Mouse (Mus musculus) kidney, postnatal 0 days (tissue): ENCODE measurements around the gene Itpkc. TPM values are rescaled to one million over a fixed set of nuclear protein-coding genes. Genes with fewer than 3 reads are reported as not detected.

Source experiments
- ATAC-seq: fragments of 200-750 bp; cut with Nextera tagmentation; replicated peaks from 2 replicates; pipeline ENCODE4 v1.8.0; 2017; ENCODE audit warnings: low read depth, moderate number of reproducible peaks, moderate TSS enrichment, moderate library complexity; ENCODE audit not compliant: low FRiP score
- DNase-seq: peaks from one replicate; pipeline ENCODE4 v3.0.0-alpha.2; 2016; ENCODE audit warnings: low spot score
- H3K27ac ChIP-seq: fragments of 300-500 bp; sonication (generic); 2 replicates; pipeline ENCODE4 v1.5.1; 2014; ENCODE audit warnings: mild to moderate bottlenecking
- H3K27me3 ChIP-seq: fragments of 300-500 bp; sonication (generic); 2 replicates; pipeline ENCODE4 v1.6.1; 2014; ENCODE audit warnings: low read length, mixed read lengths; ENCODE audit not compliant: insufficient read depth
- H3K36me3 ChIP-seq: fragments of 300-500 bp; sonication (generic); 2 replicates; pipeline ENCODE4 v1.6.1; 2014; ENCODE audit warnings: low read length, mixed read lengths; ENCODE audit not compliant: insufficient read depth
- H3K4me1 ChIP-seq: fragments of 300-500 bp; sonication (generic); replicated peaks from 2 replicates; pipeline ENCODE4 v1.6.1; 2014; ENCODE audit warnings: antibody characterized with exemption, low read length, mixed read lengths; ENCODE audit not compliant: insufficient read depth
- H3K4me2 ChIP-seq: fragments of 300-500 bp; sonication (generic); 2 replicates; pipeline ENCODE4 v1.6.1; 2014; ENCODE audit warnings: mild to moderate bottlenecking, low read length, moderate library complexity, mixed read lengths
- H3K4me3 ChIP-seq: fragments of 300-500 bp; sonication (generic); replicated peaks from 2 replicates; pipeline ENCODE4 v1.5.1; 2014; ENCODE audit warnings: low read depth, low read length
- H3K9ac ChIP-seq: fragments of 300-500 bp; sonication (generic); 2 replicates; pipeline ENCODE4 v1.6.1; 2014; ENCODE audit warnings: low read depth, low read length
- H3K9me3 ChIP-seq: fragments of 300-500 bp; sonication (generic); replicated peaks from 2 replicates; pipeline ENCODE4 v1.6.1; 2016; ENCODE audit warnings: low read length, inconsistent platforms, mixed read lengths
- CTCF ChIP-seq: IDR thresholded peaks from 2 replicates; pipeline ENCODE4 v1.5.1; 2016; ENCODE audit warnings: antibody characterized with exemption, low read depth, mild to moderate bottlenecking, moderate library complexity
- WGBS: fragments of 180-500 bp; shearing (Covaris S2); extraction: QIAGEN DNeasy Blood & Tissue Kit; methylation state at CpG from one replicate; pipeline ENCODE4 v1.1.7; 2014; 5-methylcytosine and 5-hydroxymethylcytosine counted together
- polyA plus RNA-seq: library from polyadenylated mRNA; unstranded; fragments of >200 nt; fragmentation: Nextera tagmentation; extraction: Ambion mirVana; gene quantifications from 2 replicates; pipeline ENCODE4 v1.2.1, GENCODE M21; 2015

Gene Itpkc
- polyA plus RNA-seq, 1 experiment from 2014 or later, result 3.6 TPM

DNA sequence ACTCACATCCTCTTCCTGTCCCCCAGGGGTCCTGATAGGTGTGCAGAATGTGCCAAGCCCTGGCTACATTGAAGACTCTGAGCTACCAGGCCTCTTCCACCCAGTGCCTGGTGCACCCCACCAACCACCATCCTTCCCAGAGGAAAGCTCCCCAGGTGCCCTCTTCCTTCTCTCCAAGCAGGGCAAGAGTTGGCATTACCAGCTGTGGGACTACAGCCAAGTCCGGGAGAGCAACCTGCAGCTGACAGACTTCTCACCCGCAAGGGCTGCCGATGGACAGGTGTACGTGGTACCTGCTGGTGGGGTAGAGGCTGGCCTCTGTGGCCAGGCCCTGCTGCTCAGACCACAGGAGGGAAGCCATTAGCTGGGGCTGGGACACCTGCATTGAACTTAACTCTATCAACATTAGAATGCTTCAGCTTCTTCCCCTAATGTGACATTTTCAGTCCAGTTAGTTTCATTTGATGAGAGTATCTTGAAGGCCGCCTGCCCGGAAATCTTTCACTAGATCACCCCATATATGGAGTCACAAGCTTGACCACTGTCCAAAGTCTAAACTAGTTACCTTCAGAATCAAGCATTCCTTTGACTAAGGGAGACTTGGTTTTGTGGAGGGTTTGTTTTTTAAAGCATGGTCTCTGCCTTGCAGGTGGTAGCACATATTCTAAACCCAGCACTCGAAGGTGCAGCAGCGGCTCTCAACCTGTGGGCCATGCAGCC lies 24.6 kb downstream of the Itpkc start:
- 0 out of 2 replicates have a peak, but pooled peaks cover 22% of the 10 kb centered on the region for H3K36me3 ChIP-seq
- WGBS, result 93% methylated on average over 8 of the region's 8 CpGs

DNA sequence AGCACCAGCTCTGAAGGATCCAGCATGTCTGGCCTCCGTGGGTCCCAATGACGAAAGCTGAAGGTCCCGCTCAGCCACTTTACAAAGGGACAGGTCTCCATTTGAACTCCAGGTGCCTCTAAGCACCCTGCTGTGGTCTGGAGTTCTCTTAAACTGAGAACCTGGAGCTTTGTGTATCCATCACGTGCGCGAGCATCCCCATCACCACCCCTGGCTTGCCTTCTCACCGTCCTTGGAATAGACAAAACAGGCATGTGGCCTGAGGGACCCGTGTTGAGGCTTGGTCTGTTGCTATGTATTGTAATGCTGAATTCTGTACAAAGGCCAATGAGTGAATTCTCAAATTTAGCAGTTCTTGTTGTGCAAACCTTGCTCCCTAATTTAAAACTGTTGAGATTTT lies 29.7 kb downstream of the Itpkc start:
- DNase-seq, result no peak
- Histone ChIP-seq H3K4me2 (no peak overlapping the region), H3K9ac (no peak overlapping the region), H3K9me3 (no peaks in the 10 kb centered on the region), H3K27me3 (no peaks in the 10 kb centered on the region), H3K27ac (no peak overlapping the region), H3K36me3 (0 out of 2 replicates have a peak, but pooled peaks cover 10% of the 10 kb centered on the region), H3K4me3 (no peak overlapping the region), H3K4me1 (peaks cover 7% of the 10 kb centered on the region)
- ATAC-seq, result no peak
- 94% methylated on average over 8 of the region's 8 CpGs for WGBS
- no peak for TF ChIP-seq CTCF

More for the DNA sequence above, 24.6 kb downstream of the Itpkc start:
- Histone ChIP-seq H3K9ac (no peak overlapping the region), H3K27ac (no peak overlapping the region), H3K4me1 (no peaks in the 10 kb centered on the region), H3K27me3 (no peaks in the 10 kb centered on the region), H3K4me3 (no peak overlapping the region), H3K4me2 (no peak overlapping the region), H3K9me3 (no peaks in the 10 kb centered on the region)
- no peak for ATAC-seq
- no peak for TF ChIP-seq CTCF
- no peak for DNase-seq

DNA sequence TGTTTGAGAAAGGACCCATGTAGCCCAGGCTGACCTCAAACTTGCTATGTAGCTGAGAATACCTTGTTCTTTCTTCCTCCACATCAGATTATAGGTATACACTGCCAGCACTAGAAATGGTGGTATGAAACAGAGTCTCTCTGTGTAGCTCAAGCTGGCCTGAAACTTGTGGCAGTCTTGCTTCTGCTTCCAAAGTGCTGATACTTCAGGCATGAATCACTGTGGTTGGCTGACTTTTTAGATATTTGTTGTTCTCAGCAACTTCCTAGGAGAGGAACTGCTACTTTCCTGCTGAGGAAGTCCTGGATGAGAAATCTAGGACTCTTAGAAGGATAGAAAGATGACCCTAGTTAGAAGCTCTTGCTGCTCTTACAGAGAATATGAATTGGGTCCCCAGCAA lies 30.1 kb downstream of the Itpkc start:
- no peak for TF ChIP-seq CTCF
- Histone ChIP-seq H3K4me1 (peaks cover 7% of the 10 kb centered on the region), H3K9me3 (no peaks in the 10 kb centered on the region), H3K9ac (no peak overlapping the region), H3K27ac (no peak overlapping the region), H3K4me2 (no peak overlapping the region), H3K27me3 (no peaks in the 10 kb centered on the region), H3K4me3 (no peak overlapping the region), H3K36me3 (0 out of 2 replicates have a peak, but pooled peaks cover 13% of the 10 kb centered on the region)
- no peak for ATAC-seq
- no peak for DNase-seq

DNA sequence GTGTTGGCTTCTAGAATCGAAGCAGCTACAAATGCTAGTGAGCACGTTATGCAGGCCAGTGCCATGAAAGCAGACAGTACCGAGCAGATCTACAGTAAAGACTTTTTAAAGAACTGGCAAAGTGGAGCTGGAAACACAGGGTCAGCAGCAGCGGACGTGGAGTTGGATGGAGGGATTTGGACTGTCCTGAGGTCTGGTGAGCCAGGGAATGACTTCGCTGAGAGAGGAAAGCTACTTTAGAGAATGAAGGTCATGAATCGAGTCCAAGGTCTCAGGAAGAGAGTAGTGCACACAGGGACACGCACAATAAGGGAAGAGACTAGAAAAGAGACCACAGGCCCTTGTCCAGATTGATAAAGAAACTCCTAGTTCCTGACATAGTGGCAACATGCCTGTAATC lies 30.8 kb downstream of the Itpkc start:
- ATAC-seq (no peak), DNase-seq (no peak)
- H3K27ac ChIP-seq, result no peak overlapping the region
- H3K9ac ChIP-seq, result no peak overlapping the region
- H3K36me3 ChIP-seq, result peaks cover 14% of the 10 kb centered on the region; the same call in 1 of the 2 replicates
- no peaks in the 10 kb centered on the region for H3K27me3 ChIP-seq
- peaks cover 7% of the 10 kb centered on the region for H3K4me1 ChIP-seq
- H3K9me3 ChIP-seq, result no peaks in the 10 kb centered on the region
- no peak overlapping the region for H3K4me3 ChIP-seq
- WGBS, result 94% methylated on average over 8 of the region's 8 CpGs
- H3K4me2 ChIP-seq, result no peak overlapping the region
- no peak for TF ChIP-seq CTCF

DNA sequence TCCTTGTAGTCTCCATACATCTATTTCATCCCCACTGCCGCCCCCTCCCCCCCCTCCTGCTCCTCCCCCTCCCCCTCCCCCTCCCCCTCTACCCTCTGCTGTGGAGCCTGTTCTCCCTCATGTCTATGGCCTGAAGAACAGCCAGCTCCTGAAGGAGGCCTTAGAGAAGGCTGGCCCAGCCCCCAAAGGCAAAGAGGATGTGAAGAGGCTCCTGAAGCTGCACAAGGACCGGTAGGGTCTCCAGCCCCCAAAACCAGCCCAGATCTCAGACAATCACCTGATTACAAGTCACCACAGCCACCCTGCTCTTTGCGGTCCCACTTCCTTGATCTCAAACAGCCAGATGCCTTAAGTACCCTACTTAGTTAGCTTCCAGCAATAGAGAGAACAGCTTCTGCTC lies 31.3 kb downstream of the Itpkc start:
- H3K36me3 ChIP-seq, result peaks cover 16% of the 10 kb centered on the region

DNA sequence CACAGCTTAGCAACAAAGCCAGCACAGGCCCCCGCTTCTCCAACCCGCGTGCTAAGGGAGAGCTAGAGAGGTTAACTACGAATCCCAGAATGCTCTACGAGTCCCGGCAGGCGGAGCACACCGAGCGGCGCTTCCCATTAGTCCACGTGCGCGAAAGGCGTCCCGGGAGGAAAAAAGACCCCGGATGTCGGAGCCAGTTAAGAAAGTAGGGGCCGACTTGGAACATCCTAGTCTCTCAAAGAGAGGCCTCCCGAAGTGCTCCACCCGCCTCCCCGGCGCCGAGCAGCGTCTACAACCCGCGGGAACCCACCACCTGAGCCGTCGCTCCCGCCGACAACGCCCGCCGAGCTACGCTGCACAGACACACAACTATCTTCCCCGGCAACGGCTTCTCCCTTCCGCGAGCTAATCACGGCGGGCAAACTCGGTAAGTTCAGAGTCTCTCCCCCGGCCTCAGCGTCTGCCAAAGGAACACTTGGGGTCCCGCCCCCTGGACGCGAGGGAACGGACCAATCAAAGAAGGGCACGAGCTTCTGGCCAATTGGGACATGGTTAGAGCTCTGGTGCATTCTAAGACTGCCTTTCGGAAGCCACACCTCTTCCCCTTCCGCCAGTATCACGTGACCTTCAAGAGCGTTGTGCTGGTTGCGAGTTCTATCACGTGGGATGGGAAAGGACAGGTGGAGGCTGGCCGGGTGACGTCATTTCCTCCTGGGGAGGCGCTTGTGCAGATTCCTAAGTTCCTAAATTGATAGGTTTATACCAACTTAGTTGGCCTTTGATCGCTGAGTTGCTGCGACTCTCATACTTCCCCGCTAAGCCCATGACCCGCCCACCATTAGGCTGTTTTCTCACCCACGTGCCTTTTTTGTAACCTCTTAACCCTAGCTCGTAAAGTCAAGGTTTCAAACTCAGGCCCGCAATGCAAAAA lies 32.5 kb downstream of the Itpkc start, which contains the start of the genes BC024978 and Snrpa:
BC024978 (plus strand) TSS at position 101 of the 931 bp plus-strand sequence.
Snrpa (minus strand) TSS at position 591 of the 931 bp plus-strand sequence.
- DNase-seq (peak; percentile 100), ATAC-seq (peak; percentile 99)
- under 1% methylated on average over 64 of the region's 64 CpGs for WGBS
- Histone ChIP-seq H3K9ac (peak within 1 kb of the TSS; percentile 96), H3K4me2 (peak within 1 kb of the TSS; percentile 64), H3K4me1 (peaks cover 7% of the 10 kb centered on the region), H3K4me3 (peak within 1 kb of the TSS; percentile 82), H3K27me3 (no peaks in the 10 kb centered on the region), H3K36me3 (peaks cover 26% of the 10 kb centered on the region), H3K27ac (peak within 1 kb of the TSS; percentile 100), H3K9me3 (no peaks in the 10 kb centered on the region)
- 0 out of 2 replicates have a peak, but pooled peaks have one; percentile 25 for TF ChIP-seq CTCF

More for the DNA sequence above, 31.3 kb downstream of the Itpkc start:
- H3K9me3 ChIP-seq, result no peaks in the 10 kb centered on the region
- H3K27me3 ChIP-seq, result no peaks in the 10 kb centered on the region
- no peak overlapping the region for H3K4me2 ChIP-seq
- ATAC-seq, result no peak
- DNase-seq, result no peak
- no peak overlapping the region for H3K9ac ChIP-seq
- H3K4me1 ChIP-seq, result peaks cover 7% of the 10 kb centered on the region
- no peak overlapping the region for H3K27ac ChIP-seq
- H3K4me3 ChIP-seq, result no peak overlapping the region
- 95% methylated on average over 3 of the region's 3 CpGs for WGBS
- no peak for TF ChIP-seq CTCF
